Mouse (Mus musculus) megakaryocyte, embryonic 14.5 days (primary cell): Measurements from ENCODE around the gene Mfn1.

Source experiments
- FLI1 ChIP-seq: IDR thresholded peaks from 2 replicates; pipeline ENCODE4 v1.6.1; 2012; ENCODE audit warnings: low read length, inconsistent platforms, mixed read lengths
- GATA1 ChIP-seq: IDR thresholded peaks from 3 replicates; pipeline ENCODE4 v1.6.1; 2012; ENCODE audit warnings: mixed read lengths, low read length, inconsistent platforms, borderline replicate concordance

- TF ChIP-seq GATA1 (no peak), FLI1 (no peak)
Measured at GRCm38 (mm10) chr3:32609233-32609632, 80.0 kb downstream of the Mfn1 start.
